Mouse (Mus musculus) stomach, postnatal 0 days (tissue): ENCODE results near the gene Hpcal1. TPM values are rescaled to one million over a fixed set of nuclear protein-coding genes. Genes with fewer than 3 reads are reported as not detected.
A peak's percentile ranks its signal among the peaks of the same experiment; 100 is the strongest.

Experiments
- ATAC-seq: fragments of 200-750 bp; cut with Nextera tagmentation; 2 replicates; pipeline ENCODE4 v1.8.0; 2017; ENCODE audit not compliant: low FRiP score, low TSS enrichment
- DNase-seq: peaks from one replicate; pipeline ENCODE4 v3.0.0-alpha.2; 2016; ENCODE audit warnings: low spot score
- H3K27ac ChIP-seq: fragments of 300-500 bp; sonication (generic); replicated peaks from 2 replicates; pipeline ENCODE4 v1.5.1; 2014; ENCODE audit warnings: mild to moderate bottlenecking, control low read depth
- H3K27me3 ChIP-seq: fragments of 300-500 bp; sonication (generic); 2 replicates; pipeline ENCODE4 v1.6.1; 2014; ENCODE audit warnings: low read length; ENCODE audit not compliant: control insufficient read depth, insufficient read depth
- H3K36me3 ChIP-seq: fragments of 300-500 bp; sonication (generic); 2 replicates; pipeline ENCODE4 v1.6.1; 2014; ENCODE audit warnings: low read length, mixed read lengths; ENCODE audit not compliant: control insufficient read depth, insufficient read depth
- H3K4me1 ChIP-seq: fragments of 300-500 bp; sonication (generic); replicated peaks from 2 replicates; pipeline ENCODE4 v1.6.1; 2014; ENCODE audit warnings: antibody characterized with exemption; ENCODE audit not compliant: control insufficient read depth, insufficient read depth
- H3K4me2 ChIP-seq: fragments of 300-500 bp; sonication (generic); replicated peaks from 2 replicates; pipeline ENCODE4 v1.6.1; 2014; ENCODE audit warnings: low read depth, mild to moderate bottlenecking, control low read depth, moderate library complexity
- H3K4me3 ChIP-seq: fragments of 300-500 bp; sonication (generic); 2 replicates; pipeline ENCODE4 v1.5.1; 2014; ENCODE audit warnings: low read depth, low read length, control low read depth
- H3K9ac ChIP-seq: fragments of 300-500 bp; sonication (generic); 2 replicates; pipeline ENCODE4 v1.6.1; 2014; ENCODE audit warnings: mild to moderate bottlenecking, low read length, control low read depth, mixed read lengths
- H3K9me3 ChIP-seq: fragments of 300-500 bp; sonication (generic); 2 replicates; pipeline ENCODE4 v1.6.1; 2016; ENCODE audit warnings: low read length; ENCODE audit not compliant: control insufficient read depth
- CTCF ChIP-seq: IDR thresholded peaks from 2 replicates; pipeline ENCODE4 v1.5.1; 2016; ENCODE audit warnings: antibody characterized with exemption, low read depth, mild to moderate bottlenecking, moderate library complexity
- EP300 ChIP-seq: optimal IDR thresholded peaks from 2 replicates; pipeline ENCODE3; 2016; ENCODE audit warnings: antibody characterized with exemption
- WGBS: fragments of 180-500 bp; shearing (Covaris S2); extraction: QIAGEN DNeasy Blood & Tissue Kit; methylation state at CpG from one replicate; pipeline ENCODE4 v1.1.7; 2014; 5-methylcytosine and 5-hydroxymethylcytosine counted together
- polyA plus RNA-seq: library from polyadenylated mRNA; unstranded; fragments of >200 nt; fragmentation: Nextera tagmentation; extraction: Ambion mirVana; gene quantifications from 2 replicates; pipeline ENCODE4 v1.2.1, GENCODE M21; 2015

The Hpcal1 gene
- polyA plus RNA-seq, 1 experiment from 2014 or later = 62.6 TPM

- no peak overlapping the region for H3K27ac ChIP-seq
- no peak overlapping the region for H3K9ac ChIP-seq
- H3K4me1 ChIP-seq = peaks cover 14% of the 10 kb centered on the region
- H3K4me2 ChIP-seq = no peak overlapping the region
- DNase-seq (no peak), ATAC-seq (no peak)
- no peaks in the 10 kb centered on the region for H3K9me3 ChIP-seq
- H3K36me3 ChIP-seq = no peaks in the 10 kb centered on the region
- TF ChIP-seq CTCF (no peak), EP300 (no peak)
- WGBS = 45% methylated on average over 4 of the region's 4 CpGs
- no peaks in the 10 kb centered on the region for H3K27me3 ChIP-seq
- H3K4me3 ChIP-seq = no peak overlapping the region
Observed at GRCm38 (mm10) chr12:17748155-17748529, 57.5 kb downstream of the Hpcal1 start.

- ATAC-seq (no peak), DNase-seq (no peak)
- WGBS = 40% methylated on average over 3 of the region's 3 CpGs
- Histone ChIP-seq H3K9me3 (no peaks in the 10 kb centered on the region), H3K4me1 (peaks cover 14% of the 10 kb centered on the region), H3K27ac (no peak overlapping the region), H3K36me3 (no peaks in the 10 kb centered on the region), H3K27me3 (no peaks in the 10 kb centered on the region), H3K4me2 (no peak overlapping the region), H3K9ac (no peak overlapping the region), H3K4me3 (no peak overlapping the region)
- TF ChIP-seq CTCF (no peak), EP300 (no peak)
Observed at GRCm38 (mm10) chr12:17749784-17750183, 59.1 kb downstream of the Hpcal1 start.

DNA sequence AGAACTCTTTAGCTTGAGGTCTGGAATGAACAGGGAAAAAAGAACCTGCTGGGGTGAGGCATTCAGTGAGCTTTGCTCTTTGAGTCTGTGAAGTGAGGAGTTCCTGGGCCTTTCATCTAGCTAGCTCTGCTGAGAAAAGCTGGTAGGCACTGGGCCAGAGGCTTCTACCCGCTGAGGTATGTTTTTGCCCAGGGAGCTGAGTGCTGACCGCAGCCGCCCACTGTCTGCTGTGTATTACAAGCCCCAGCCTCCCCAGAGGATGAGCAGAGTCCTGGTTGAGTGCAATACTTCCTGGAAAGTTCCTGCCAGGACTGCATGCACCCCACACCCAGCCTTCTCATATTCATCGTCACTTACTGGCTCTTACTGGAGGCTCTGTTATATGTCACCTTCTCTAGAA, 59.8 kb downstream of the Hpcal1 start:
- Histone ChIP-seq H3K4me3 (no peak overlapping the region), H3K9me3 (no peaks in the 10 kb centered on the region), H3K27me3 (no peaks in the 10 kb centered on the region), H3K4me1 (peaks cover 14% of the 10 kb centered on the region), H3K36me3 (no peaks in the 10 kb centered on the region), H3K4me2 (no peak overlapping the region), H3K27ac (0 out of 2 replicates have a peak overlapping the region, but pooled peaks have one; percentile 13), H3K9ac (no peak overlapping the region; the same call in 1 of the 2 replicates)
- 42% methylated on average over 4 of the region's 4 CpGs for WGBS
- peak; percentile 32 for DNase-seq
- ATAC-seq = 0 out of 2 replicates have a peak, but pooled peaks have one; percentile 11
- TF ChIP-seq CTCF (no peak), EP300 (no peak)

- WGBS = 65% methylated on average over 5 of the region's 5 CpGs
- no peaks in the 10 kb centered on the region for H3K9me3 ChIP-seq
- H3K4me2 ChIP-seq = no peak overlapping the region
- peaks cover 6% of the 10 kb centered on the region for H3K4me1 ChIP-seq
- DNase-seq (no peak), ATAC-seq (no peak)
- no peaks in the 10 kb centered on the region for H3K27me3 ChIP-seq
- no peak overlapping the region for H3K4me3 ChIP-seq
- H3K36me3 ChIP-seq = no peaks in the 10 kb centered on the region
- no peak overlapping the region for H3K27ac ChIP-seq
- H3K9ac ChIP-seq = no peak overlapping the region
- TF ChIP-seq EP300 (no peak), CTCF (no peak)
Observed at GRCm38 (mm10) chr12:17752828-17753227, 62.2 kb downstream of the Hpcal1 start.

DNA sequence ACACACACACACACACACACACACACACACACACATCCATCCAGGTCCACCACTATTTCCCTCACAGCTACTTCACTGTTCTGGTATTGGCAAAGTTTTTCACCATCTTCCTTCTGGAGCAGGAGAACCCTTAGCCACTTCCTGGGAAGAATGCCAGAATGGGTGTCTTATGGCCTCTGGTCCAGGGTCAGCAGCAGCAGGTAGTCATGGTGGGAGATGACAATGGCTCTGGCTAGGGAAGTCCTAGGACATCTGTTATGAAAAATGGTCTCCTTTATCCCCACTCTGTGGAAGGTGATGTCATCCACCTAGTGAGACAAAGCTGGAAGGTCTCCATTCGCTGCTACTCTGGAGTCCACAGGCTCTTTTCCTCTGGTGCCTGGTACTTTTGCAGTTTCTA, 64.1 kb downstream of the Hpcal1 start:
- Histone ChIP-seq H3K9me3 (no peaks in the 10 kb centered on the region), H3K27ac (no peak overlapping the region), H3K4me3 (no peak overlapping the region), H3K27me3 (no peaks in the 10 kb centered on the region), H3K9ac (no peak overlapping the region), H3K36me3 (no peaks in the 10 kb centered on the region), H3K4me2 (no peak overlapping the region), H3K4me1 (peaks cover 6% of the 10 kb centered on the region)
- WGBS = 76% methylated on average over 1 of the region's 1 CpGs
- no peak for DNase-seq
- ATAC-seq = no peak
- TF ChIP-seq CTCF = no peak
- no peak for TF ChIP-seq EP300

- DNase-seq = no peak
- ATAC-seq = no peak
- H3K27ac ChIP-seq = no peak overlapping the region
- no peak for TF ChIP-seq CTCF
- TF ChIP-seq EP300 = no peak
- no peaks in the 10 kb centered on the region for H3K36me3 ChIP-seq
- H3K9ac ChIP-seq = no peak overlapping the region
- WGBS = 54% methylated on average over 4 of the region's 4 CpGs
- H3K4me2 ChIP-seq = no peak overlapping the region
- H3K4me1 ChIP-seq = no peaks in the 10 kb centered on the region
- no peaks in the 10 kb centered on the region for H3K9me3 ChIP-seq
- H3K4me3 ChIP-seq = no peak overlapping the region
- no peaks in the 10 kb centered on the region for H3K27me3 ChIP-seq
Observed at GRCm38 (mm10) chr12:17756891-17757290, 66.2 kb downstream of the Hpcal1 start.
